Mouse (Mus musculus): ENCODE measurements around the gene Rab3il1. TPM values are rescaled to one million over a fixed set of nuclear protein-coding genes. Genes with fewer than 3 reads are reported as not detected.

The Rab3il1 gene
- total RNA-seq, 2 experiments from 2014 or later: 8.5 to 9.9 TPM

DNA sequence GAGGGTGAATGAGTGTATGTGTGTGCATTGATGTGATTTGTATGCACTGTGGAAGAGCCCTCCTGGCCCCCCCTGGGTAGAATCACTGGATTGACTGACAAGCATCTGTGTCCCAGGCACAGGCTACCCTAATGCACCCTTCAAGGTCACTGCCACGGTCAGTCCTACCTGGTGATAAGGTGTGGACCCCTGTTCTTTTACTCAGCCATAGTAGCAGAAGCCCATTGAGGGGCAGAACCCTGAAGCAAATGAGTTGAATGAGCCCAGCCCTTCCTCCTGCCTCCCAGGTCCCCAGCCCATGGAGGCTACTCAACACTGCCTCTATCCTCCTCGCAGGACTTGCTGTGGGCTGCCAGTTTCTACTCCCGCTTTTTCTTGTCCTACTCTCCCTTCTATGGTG lies 53.8 kb downstream of the Rab3il1 start:
- intact Hi-C loops (cut with DNase I): no loop called here
- no peak for DNase-seq (ENCODE audit: low spot score in 2 of 2)

DNA sequence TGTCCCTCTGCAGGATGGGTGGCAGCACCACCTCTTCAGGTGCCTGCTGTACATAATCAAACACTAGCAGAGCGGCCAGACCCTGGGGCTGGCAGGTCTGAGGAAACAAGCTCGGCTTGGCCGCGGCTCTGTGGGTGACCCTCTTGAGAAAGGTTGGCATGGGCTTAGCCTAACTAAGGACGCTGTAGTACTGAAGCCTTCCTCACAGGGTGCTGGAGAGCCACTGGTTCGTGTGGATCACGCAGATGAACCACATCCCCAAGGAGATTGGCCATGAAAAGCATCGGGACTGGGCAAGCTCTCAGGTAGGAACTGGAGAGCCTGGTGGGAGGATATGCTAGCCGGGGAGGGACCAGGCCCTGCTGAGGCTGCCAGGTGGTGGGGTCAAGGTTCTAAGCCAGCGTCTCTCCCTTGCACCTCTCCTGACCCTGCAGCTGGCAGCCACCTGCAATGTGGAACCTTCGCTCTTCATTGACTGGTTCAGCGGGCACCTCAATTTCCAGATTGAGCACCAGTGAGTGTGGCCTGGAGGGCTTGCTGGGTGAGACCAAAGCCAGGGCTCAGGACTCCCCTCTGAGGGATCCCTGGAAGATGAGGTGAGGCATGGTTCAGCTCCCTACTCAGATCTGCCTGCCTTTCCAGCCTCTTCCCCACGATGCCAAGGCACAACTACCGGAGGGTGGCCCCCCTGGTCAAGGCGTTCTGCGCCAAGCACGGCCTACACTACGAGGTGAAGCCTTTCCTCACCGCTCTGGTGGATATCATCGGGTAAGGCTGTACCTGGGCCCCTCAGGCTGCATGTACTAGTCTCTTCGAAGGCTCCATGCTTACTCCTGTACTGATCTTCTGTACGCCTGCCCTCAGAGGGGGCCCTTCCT lies 54.6 kb downstream of the Rab3il1 start:
- DNase-seq (ENCODE audit: low spot score in 2 of 2): no peak
- intact Hi-C loops (cut with DNase I): no loop called here

DNA sequence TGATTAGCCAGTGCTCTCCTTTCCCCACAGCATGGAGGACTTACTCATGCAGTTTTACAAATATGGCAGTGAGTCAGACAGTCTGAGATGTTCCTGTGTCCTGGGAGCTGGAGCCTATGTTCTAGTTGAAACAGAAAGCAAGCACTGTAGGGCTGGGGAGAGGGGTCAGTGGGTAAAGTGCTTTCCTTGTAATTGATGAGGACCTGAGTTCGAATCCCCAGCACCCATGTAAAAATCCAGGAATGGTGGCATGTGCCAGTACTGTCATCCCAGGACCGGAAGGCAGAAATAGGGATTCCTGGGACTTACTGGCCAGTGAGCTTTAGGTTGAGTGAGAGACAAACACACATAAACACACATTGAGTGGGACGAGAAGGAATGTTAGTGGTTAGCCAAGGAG lies 55.2 kb downstream of the Rab3il1 start:
- DNase-seq (ENCODE audit: low spot score in 2 of 2): no peak
- intact Hi-C loops (cut with DNase I): no loop called here

DNA sequence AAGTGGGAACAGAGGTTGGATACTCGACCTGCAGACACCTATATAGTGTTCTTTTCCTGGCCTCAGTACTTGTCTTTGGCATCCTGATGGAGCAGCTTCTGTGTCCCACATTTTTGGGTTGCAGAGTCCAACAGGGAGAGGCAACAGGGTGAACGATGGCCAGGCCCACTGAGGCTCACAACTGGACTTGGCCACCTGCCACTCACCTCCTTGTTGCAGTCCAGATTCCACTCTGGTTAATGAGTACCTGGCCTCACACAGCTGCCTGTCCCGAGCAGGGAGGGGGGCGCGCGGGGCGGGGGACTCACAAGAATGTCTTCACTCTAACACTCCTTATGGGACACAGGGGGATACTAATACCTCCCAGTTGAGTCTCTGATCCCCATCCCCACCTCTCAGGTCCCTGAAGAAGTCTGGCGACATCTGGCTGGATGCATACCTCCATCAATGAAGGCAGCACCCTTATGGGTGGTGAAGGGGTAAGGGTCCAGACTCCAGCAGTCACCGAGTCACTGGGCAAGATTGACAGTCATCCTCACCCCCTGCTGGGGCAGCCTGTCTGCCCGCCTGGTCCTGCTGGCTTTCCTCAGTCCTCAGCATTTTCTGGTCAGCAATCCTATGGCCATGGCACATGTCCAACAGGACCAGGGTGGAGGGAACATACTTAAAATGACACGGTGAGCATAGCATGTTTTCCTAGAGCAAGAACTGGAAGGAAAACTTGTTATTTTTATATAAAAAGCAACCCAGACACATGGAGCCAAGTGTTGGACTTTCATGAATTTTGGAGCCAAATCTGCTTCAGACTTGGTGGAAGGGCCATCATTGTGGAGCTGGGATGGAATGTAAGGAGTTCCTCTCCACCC lies 56.2 kb downstream of the Rab3il1 start:
- intact Hi-C loops (cut with DNase I): no loop called here
- DNase-seq (ENCODE audit: low spot score in 2 of 2): no peak

GRCm38 (mm10) chr19:10058352-10058825 lies 56.9 kb downstream of the Rab3il1 start:
- intact Hi-C loops (cut with DNase I): no loop called here
- DNase-seq (ENCODE audit: low spot score in 2 of 2): no peak

DNA sequence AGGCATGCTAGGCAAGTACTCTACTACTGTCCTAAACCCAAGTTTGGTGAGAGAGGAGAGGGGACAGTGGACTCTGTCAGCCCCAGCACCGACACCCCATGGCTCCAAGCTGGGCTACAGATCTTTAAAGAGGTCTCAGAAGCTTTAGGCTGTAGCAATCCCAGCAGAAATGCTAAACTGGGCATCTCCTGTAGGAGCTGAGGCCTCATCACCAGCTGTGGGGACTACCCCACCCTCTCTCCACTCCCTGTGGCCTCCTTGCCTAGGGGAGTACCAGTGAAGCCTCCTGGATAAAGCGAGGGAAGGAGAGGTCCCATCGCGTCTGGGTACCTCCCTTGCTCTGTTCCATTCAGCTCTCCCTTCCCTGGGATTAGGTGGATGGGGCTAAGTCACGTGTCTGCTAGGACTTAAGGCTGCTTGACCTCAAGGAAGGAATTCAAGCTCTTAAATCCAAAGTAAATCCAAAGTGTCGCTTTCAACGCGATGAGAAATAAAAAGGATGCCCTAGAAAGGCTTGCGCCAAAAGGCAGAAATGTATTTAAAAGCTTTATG lies 57.5 kb downstream of the Rab3il1 start:
- no peak for DNase-seq (ENCODE audit: low spot score in 2 of 2)
- intact Hi-C loops (cut with DNase I): no loop called here

- DNase-seq (ENCODE audit: low spot score in 2 of 2): peak; percentile 35 to 51
Measured at GRCm38 (mm10) chr19:10059911-10060567, 58.6 kb downstream of the Rab3il1 start.

GRCm38 (mm10) chr19:10060783-10061590 lies 59.5 kb downstream of the Rab3il1 start:
- intact Hi-C loops (cut with DNase I): loop anchor here (5.0 kb wide), 1 partner anchor 136 kb away; no protein-coding TSS in a partner anchor
- DNase-seq (ENCODE audit: low spot score in 2 of 2): no peak

More at GRCm38 (mm10) chr19:10059911-10060567, 58.6 kb downstream of the Rab3il1 start:
- intact Hi-C loops (cut with DNase I): loop anchor here (5.0 kb wide), 1 partner anchor 137 kb away; no protein-coding TSS in a partner anchor

DNA sequence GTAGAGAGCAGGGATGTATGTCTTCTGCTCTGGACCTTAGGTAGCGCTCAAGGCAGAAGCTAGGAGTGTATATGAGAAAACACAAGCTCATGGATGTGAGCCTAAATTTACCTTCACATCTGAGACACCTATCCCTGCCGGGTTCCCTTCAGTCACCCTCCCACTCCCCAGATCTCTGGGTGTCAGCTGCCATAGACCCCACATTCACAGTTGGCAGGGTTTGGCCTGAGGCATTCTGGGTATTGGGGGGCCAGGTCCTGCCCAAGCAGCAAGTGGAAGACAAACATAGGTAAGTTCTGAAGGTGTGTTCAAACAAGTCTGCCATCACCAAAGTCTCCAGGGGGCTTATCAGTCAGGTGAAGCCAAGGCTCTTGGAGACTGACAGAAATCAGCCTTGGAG lies 60.2 kb downstream of the Rab3il1 start:
- no peak for DNase-seq (ENCODE audit: low spot score in 2 of 2)
- intact Hi-C loops (cut with DNase I): loop anchor here (5.0 kb wide), 1 partner anchor 136 kb away; no protein-coding TSS in a partner anchor

GRCm38 (mm10) chr19:10062292-10062691 lies 60.8 kb downstream of the Rab3il1 start:
- intact Hi-C loops (cut with DNase I): loop anchor here (5.0 kb wide), 1 partner anchor 135 kb away; no protein-coding TSS in a partner anchor

GRCm38 (mm10) chr19:10062862-10063261 lies 61.4 kb downstream of the Rab3il1 start:
- no peak for DNase-seq (ENCODE audit: low spot score in 2 of 2)
- intact Hi-C loops (cut with DNase I): loop anchor here (5.0 kb wide), 1 partner anchor 134 kb away; no protein-coding TSS in a partner anchor

More at GRCm38 (mm10) chr19:10062292-10062691, 60.8 kb downstream of the Rab3il1 start:
- no peak for DNase-seq (ENCODE audit: low spot score in 2 of 2)

DNA sequence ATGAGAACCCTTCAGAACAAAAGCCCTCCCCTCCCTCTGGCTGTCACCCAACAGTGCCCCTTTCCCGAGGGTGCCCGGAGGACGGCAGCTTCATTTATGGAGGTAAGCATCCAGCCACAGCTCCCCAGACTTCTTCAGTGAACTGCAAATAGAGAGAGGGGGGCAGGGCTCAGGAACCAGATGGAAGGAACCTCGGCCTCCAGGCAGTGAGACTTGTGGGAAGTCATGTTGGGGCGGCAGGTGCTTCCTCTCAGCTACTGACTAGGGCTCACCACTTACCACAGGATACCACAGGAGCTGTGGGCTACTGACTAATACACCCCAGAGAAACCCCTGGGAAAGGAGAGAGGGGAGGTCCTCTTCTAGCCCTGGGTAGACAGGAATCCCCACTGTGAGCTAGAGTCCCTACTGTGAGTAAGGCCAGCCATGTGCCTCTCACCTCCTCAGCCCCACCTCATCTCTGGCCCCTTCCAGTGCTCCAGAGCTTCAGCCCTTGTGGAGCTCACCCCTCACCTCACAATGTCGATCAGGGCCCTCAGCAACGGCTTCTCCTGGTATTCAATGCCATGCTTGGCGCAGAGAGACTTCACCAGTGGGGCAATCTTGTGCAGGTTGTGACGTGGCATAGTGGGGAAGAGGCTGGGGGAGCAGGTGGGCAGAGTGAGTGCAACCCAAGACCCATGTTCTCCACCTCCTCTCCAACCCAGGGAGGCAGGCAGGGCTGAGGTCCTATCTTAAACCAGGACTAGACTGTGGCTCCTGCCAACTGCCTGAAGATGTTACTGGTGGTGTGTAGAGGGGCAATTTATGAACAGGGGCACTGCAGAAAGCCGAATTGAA lies 62.9 kb downstream of the Rab3il1 start:
- intact Hi-C loops (cut with DNase I): loop anchor here (5.0 kb wide), 1 partner anchor 133 kb away; no protein-coding TSS in a partner anchor
- DNase-seq (ENCODE audit: low spot score in 2 of 2): peak in 1 of 2 experiments; percentile 32

DNA sequence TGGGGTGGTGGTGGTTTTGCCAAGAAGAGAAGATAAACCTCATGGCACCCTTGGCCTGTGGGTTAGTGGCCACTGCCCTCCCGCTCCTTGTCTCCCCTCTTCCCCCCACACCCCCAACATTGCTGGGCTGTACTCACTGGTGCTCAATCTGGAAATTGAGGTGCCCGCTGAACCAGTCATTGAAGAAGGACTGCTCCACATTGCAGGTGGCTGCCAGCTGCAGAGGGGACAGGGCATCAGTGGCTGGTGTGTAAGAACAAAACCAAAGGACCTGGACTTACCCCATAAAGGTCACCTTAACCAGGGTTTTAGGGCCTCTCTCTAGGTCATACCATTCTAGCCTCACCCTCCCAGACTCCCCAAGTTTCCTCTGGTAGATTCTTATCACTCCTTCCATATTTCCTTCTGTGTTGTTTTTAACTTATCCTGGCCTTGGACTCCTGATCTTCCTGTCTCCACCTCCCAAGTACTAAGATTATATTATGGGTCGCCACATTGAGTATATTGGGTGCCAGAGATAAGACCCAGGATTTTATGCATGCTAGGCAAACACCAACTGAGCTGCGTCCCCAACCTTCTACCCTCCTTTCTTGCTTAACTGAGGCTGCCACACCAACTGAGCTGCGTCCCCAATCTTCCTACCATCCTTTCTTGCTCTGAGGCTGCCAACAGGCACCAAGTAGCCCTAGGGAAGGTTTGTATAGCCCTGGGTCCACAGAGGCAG lies 64.2 kb downstream of the Rab3il1 start:
- DNase-seq (ENCODE audit: low spot score in 2 of 2): no peak
- intact Hi-C loops (cut with DNase I): no loop called here

GRCm38 (mm10) chr19:10066189-10066500 lies 64.7 kb downstream of the Rab3il1 start:
- DNase-seq (ENCODE audit: low spot score in 2 of 2): no peak
- intact Hi-C loops (cut with DNase I): no loop called here

DNA sequence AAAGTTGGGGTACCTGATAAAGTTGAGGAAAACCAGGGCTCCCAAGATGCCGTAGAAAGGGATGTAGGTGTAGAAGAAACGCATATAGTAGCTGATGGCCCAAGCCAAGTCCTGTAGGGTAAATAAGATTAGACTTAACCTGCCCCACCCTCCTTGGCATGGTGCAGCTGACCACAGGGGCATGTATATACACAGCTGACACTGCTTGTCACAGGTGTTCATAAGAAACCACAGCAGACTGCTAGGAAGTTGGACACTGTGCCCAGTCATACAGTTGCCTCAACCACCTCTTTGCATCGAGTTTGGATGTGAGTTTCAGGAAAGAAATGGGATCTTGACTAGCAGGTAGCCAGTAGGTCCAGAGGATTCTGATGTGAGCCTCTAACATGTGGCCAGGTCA lies 65.0 kb downstream of the Rab3il1 start:
- no peak for DNase-seq (ENCODE audit: low spot score in 2 of 2)
- intact Hi-C loops (cut with DNase I): no loop called here

DNA sequence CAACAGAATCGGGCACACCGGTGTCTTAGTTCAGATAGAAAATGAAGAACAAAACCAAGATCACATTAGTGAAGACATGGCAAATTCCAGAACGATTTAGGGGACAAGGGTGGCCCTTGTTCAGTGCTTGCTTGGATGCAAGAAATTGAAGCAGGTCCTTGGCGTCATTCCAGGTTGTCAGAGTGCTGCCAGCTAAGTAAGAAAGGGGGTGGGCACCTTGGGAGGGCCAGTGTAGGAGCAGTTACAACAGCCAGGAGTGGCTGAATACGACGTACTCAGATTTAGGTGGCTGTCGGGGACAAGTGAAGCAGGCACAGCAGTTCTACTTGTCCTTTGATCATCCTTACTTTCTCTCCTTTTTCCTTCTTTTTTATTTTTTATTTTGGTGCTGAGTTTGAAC lies 66.2 kb downstream of the Rab3il1 start:
- no peak for DNase-seq (ENCODE audit: low spot score in 2 of 2)
- intact Hi-C loops (cut with DNase I): no loop called here

All from left cerebral cortex, postnatal 36 days (tissue).